Mouse (Mus musculus): ENCODE data around the gene Mrvi1. TPM values are rescaled to one million over a fixed set of nuclear protein-coding genes. Genes with fewer than 3 reads are reported as not detected.
A peak's percentile ranks its signal among the peaks of the same experiment; 100 is the strongest.

Mrvi1 gene
- polyA plus RNA-seq, 1 experiment = 9.7 TPM

DNA sequence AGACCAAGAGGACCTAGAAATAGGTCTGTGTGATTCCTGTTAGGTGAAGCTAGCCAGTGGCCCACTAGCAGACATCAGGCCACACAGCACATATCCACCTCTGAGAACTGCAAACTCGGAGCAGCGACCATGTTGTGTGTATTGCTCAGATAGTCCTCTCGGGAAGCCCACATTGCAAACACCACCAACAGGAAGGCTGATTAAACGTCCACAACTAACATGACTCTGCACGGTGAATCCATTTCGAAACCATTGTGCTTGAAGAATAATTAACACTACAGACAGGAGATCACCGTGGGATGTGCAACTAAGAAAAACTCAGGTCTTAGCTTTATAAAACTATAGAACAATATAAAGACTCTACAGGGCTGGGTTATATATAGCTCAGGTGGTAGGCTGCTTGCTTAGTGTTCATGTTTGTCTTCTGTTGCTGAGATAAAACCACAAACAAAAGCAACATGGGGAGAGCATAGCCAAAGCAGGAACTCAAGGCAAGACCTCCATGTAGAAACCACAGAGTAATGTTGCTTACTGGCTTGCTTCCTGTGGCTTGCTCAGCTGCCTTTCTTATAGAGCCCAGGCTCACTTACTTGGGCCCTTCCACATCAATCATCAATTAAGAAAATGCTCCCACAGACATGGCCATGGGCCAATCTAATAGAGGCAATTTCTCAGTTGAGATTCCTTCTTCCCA, 4.4 kb downstream of the Mrvi1 start:
- Histone ChIP-seq H3K36me3 (ENCODE audit: control insufficient read depth, insufficient read depth, low read length) (no peaks in the 10 kb centered on the region), H3K4me1 (ENCODE audit: control insufficient read depth, insufficient read depth, low read length) (peaks cover 4% of the 10 kb centered on the region; the same call in 1 of the 2 replicates), H3K27ac (ENCODE audit: insufficient read depth, low read depth, low read length) (no peak overlapping the region), H3K4me3 (ENCODE audit: insufficient read depth, low read depth, low read length) (no peak overlapping the region), H3K27me3 (replicated peaks; ENCODE audit: control insufficient read depth, insufficient read depth, low read length) (no peaks in the 10 kb centered on the region)
- TF ChIP-seq CTCF (conservative IDR thresholded peaks at IDR 0.05; ENCODE audit: insufficient read depth, insufficient read length, low read depth, low read length) (no peak), POLR2A (IDR thresholded peaks at IDR 0.05; ENCODE audit: low read depth, low read length) (no peak)
- WGBS = 79% methylated on average over 7 of the region's 7 CpGs
- no peak for DNase-seq

DNA sequence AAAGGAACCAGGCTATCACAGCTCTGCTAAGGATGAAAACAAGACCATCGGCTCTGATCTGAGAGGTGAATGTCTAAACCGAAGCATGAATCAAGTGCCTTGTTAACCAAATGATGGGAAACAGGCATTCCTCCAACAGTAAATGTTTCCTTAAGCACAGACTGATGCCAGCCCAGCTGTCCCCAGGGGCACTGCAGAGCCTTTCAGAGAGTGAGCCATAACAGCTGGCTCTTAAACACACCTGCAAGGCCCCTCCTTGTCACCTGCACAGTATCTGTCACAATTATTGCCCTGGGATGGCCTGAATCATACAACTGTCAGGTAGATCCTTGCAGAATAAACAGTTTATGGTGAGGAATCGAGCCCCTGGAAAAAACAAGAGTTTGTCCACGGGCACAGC, 8.8 kb downstream of the Mrvi1 start:
- H3K36me3 ChIP-seq (ENCODE audit: control insufficient read depth, insufficient read depth, low read length) = no peaks in the 10 kb centered on the region
- WGBS = 62% methylated on average over 4 of the region's 4 CpGs
- TF ChIP-seq POLR2A (IDR thresholded peaks at IDR 0.05; ENCODE audit: low read depth, low read length) = no peak
- no peak for TF ChIP-seq CTCF (conservative IDR thresholded peaks at IDR 0.05; ENCODE audit: insufficient read depth, insufficient read length, low read depth, low read length)
- H3K4me1 ChIP-seq (ENCODE audit: control insufficient read depth, insufficient read depth, low read length) = peaks cover 8% of the 10 kb centered on the region; the same call in 1 of the 2 replicates
- H3K4me3 ChIP-seq (ENCODE audit: insufficient read depth, low read depth, low read length) = no peak overlapping the region
- DNase-seq = no peak
- H3K27ac ChIP-seq (ENCODE audit: insufficient read depth, low read depth, low read length) = peak overlapping the region; percentile 5
- no peaks in the 10 kb centered on the region for H3K27me3 ChIP-seq (replicated peaks; ENCODE audit: control insufficient read depth, insufficient read depth, low read length)

DNA sequence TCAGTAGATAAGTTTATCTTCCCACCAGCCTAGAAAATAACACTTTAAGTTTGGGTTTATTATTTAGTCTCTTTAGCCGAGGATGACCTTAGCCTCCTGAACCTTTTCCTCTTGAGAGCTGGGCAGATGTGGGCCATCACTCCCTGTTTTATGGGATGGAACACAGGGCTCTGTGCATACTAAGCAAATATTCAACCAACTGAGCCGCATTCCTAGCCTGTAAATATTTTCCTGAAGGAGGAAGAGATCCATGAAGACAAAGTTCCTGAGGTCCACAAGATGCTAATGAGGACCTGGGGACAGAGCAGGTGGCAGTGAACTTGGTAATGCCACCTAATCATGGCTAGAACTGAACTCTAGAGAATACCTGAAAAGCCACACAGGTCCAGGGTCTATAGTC, 9.5 kb downstream of the Mrvi1 start:
- H3K27ac ChIP-seq (ENCODE audit: insufficient read depth, low read depth, low read length) = peak overlapping the region; percentile 5
- H3K4me1 ChIP-seq (ENCODE audit: control insufficient read depth, insufficient read depth, low read length) = peaks cover 8% of the 10 kb centered on the region; the same call in 1 of the 2 replicates
- H3K4me3 ChIP-seq (ENCODE audit: insufficient read depth, low read depth, low read length) = no peak overlapping the region
- 33% methylated on average over 2 of the region's 2 CpGs for WGBS
- H3K27me3 ChIP-seq (replicated peaks; ENCODE audit: control insufficient read depth, insufficient read depth, low read length) = no peaks in the 10 kb centered on the region
- H3K36me3 ChIP-seq (ENCODE audit: control insufficient read depth, insufficient read depth, low read length) = no peaks in the 10 kb centered on the region
- peak; percentile 71 for DNase-seq
- no peak for TF ChIP-seq CTCF (conservative IDR thresholded peaks at IDR 0.05; ENCODE audit: insufficient read depth, insufficient read length, low read depth, low read length)
- no peak for TF ChIP-seq POLR2A (IDR thresholded peaks at IDR 0.05; ENCODE audit: low read depth, low read length)

- Histone ChIP-seq H3K27me3 (replicated peaks; ENCODE audit: control insufficient read depth, insufficient read depth, low read length) (no peaks in the 10 kb centered on the region), H3K4me1 (ENCODE audit: control insufficient read depth, insufficient read depth, low read length) (peaks cover 6% of the 10 kb centered on the region), H3K27ac (ENCODE audit: insufficient read depth, low read depth, low read length) (no peak overlapping the region), H3K4me3 (ENCODE audit: insufficient read depth, low read depth, low read length) (no peak overlapping the region), H3K36me3 (ENCODE audit: control insufficient read depth, insufficient read depth, low read length) (no peaks in the 10 kb centered on the region)
- no peak for DNase-seq
- WGBS = 93% methylated on average over 4 of the region's 4 CpGs
- no peak for TF ChIP-seq CTCF (conservative IDR thresholded peaks at IDR 0.05; ENCODE audit: insufficient read depth, insufficient read length, low read depth, low read length)
- no peak for TF ChIP-seq POLR2A (IDR thresholded peaks at IDR 0.05; ENCODE audit: low read depth, low read length)
Measured at GRCm38 (mm10) chr7:110967373-110967772, 14.9 kb downstream of the Mrvi1 start.

DNA sequence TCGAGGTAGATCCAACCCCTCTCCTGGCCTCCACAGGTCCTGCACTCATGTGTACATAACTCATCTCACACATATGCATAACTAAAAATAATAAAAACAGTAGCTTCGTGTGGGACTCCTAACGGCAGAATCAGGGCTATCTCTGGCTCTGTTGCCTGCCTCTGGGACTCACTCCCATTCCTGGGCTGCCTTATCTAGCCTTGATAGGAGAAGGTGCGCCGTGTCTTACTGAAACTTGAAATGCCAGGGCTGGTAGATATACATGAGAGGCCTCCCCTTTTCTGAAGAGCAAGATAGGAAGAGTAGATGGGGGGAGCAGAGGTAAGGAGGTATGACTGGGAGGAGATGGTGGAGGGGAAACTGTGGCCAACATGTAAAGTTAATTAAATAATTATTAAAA, 15.4 kb downstream of the Mrvi1 start:
- H3K4me3 ChIP-seq (ENCODE audit: insufficient read depth, low read depth, low read length) = no peak overlapping the region
- TF ChIP-seq CTCF (conservative IDR thresholded peaks at IDR 0.05; ENCODE audit: insufficient read depth, insufficient read length, low read depth, low read length) (no peak), POLR2A (IDR thresholded peaks at IDR 0.05; ENCODE audit: low read depth, low read length) (no peak)
- no peaks in the 10 kb centered on the region for H3K36me3 ChIP-seq (ENCODE audit: control insufficient read depth, insufficient read depth, low read length)
- peaks cover 3% of the 10 kb centered on the region; the same call in 1 of the 2 replicates for H3K4me1 ChIP-seq (ENCODE audit: control insufficient read depth, insufficient read depth, low read length)
- DNase-seq = no peak
- H3K27ac ChIP-seq (ENCODE audit: insufficient read depth, low read depth, low read length) = no peak overlapping the region
- 91% methylated on average over 5 of the region's 5 CpGs for WGBS
- no peaks in the 10 kb centered on the region for H3K27me3 ChIP-seq (replicated peaks; ENCODE audit: control insufficient read depth, insufficient read depth, low read length)

DNA sequence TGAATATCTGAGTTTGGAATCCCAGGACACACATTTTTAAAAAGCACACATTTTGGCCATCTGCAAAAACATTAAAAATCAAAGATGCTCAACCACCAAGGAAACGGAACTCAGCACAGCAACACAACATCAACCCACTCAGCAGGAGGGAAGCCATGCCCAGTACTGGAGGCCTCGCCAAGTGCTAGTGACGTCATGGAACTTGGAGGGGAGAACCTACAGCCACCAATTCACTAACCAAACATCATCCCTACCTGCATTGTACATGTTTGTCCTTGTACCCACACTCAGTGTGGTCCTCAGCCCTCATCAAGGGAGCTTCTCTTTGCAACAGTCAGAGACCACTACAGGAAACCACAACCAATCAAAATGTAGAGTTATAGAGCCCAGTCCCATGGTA, 16.9 kb downstream of the Mrvi1 start:
- no peak for DNase-seq
- WGBS = 82% methylated on average over 3 of the region's 3 CpGs
- peaks cover 3% of the 10 kb centered on the region; the same call in 1 of the 2 replicates for H3K4me1 ChIP-seq (ENCODE audit: control insufficient read depth, insufficient read depth, low read length)
- H3K36me3 ChIP-seq (ENCODE audit: control insufficient read depth, insufficient read depth, low read length) = no peaks in the 10 kb centered on the region
- no peak overlapping the region for H3K4me3 ChIP-seq (ENCODE audit: insufficient read depth, low read depth, low read length)
- TF ChIP-seq CTCF (conservative IDR thresholded peaks at IDR 0.05; ENCODE audit: insufficient read depth, insufficient read length, low read depth, low read length) (no peak), POLR2A (IDR thresholded peaks at IDR 0.05; ENCODE audit: low read depth, low read length) (no peak)
- no peaks in the 10 kb centered on the region for H3K27me3 ChIP-seq (replicated peaks; ENCODE audit: control insufficient read depth, insufficient read depth, low read length)
- no peak overlapping the region for H3K27ac ChIP-seq (ENCODE audit: insufficient read depth, low read depth, low read length)

DNA sequence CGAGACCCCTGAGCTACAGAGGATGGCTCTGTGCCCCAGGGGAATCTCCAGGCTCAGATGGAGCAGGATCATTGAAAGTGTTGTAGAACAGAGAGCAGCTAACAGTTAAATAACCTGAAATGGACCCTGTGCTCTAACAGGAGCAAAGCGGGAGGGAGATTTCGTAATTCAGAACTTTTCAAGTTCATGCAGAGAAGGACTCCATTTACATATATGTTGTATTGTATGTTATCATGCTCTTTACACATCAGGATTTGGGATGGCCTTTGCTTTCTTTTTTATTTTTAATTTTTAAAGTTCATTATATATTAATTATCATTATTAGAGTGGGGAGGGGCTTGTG, 18.6 kb downstream of the Mrvi1 start:
- no peaks in the 10 kb centered on the region for H3K27me3 ChIP-seq (replicated peaks; ENCODE audit: control insufficient read depth, insufficient read depth, low read length)
- no peak for TF ChIP-seq CTCF (conservative IDR thresholded peaks at IDR 0.05; ENCODE audit: insufficient read depth, insufficient read length, low read depth, low read length)
- TF ChIP-seq POLR2A (IDR thresholded peaks at IDR 0.05; ENCODE audit: low read depth, low read length) = no peak
- DNase-seq = no peak
- H3K4me1 ChIP-seq (ENCODE audit: control insufficient read depth, insufficient read depth, low read length) = peaks cover 3% of the 10 kb centered on the region; the same call in 1 of the 2 replicates
- no peak overlapping the region for H3K4me3 ChIP-seq (ENCODE audit: insufficient read depth, low read depth, low read length)
- H3K36me3 ChIP-seq (ENCODE audit: control insufficient read depth, insufficient read depth, low read length) = no peaks in the 10 kb centered on the region
- no peak overlapping the region for H3K27ac ChIP-seq (ENCODE audit: insufficient read depth, low read depth, low read length)
- WGBS = 81% methylated on average over 3 of the region's 3 CpGs
